Mouse (Mus musculus): Measurements from ENCODE around the gene Dip2b.
A peak's percentile ranks its signal among the peaks of the same experiment; 100 is the strongest.

DNA sequence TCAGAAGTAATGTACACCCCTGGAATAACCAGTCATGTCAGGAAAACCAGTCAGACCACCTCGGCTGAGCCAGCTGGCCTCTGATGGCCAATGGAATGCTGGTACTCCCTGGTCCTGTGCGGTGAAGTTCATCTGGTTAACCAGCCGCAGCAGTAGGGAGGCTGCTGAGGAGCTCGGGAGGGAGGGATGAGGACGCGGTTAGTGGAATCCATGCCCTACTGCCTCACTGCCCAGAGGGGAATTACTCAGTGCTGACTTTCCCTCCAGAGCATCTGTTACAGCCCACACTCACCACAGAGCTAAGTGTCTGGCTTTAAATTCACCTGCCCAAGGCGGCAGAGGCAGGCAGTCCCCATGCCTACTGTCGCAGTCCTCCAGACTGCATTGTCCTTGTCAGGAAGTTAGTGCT, 51.2 kb downstream of the Dip2b start:
- peak; percentile 6; the same call in 1 of the 2 replicates for TF ChIP-seq CTCF (conservative IDR thresholded peaks at IDR 0.05; ENCODE audit: low read length)
- TF ChIP-seq POU5F1 (IDR thresholded peaks at IDR 0.05; ENCODE audit: borderline replicate concordance, low read length), result no peak
- TF ChIP-seq NANOG (IDR thresholded peaks at IDR 0.05; ENCODE audit: borderline replicate concordance, low read length), result no peak

All from E14TG2a.4 (cell line).